Mouse (Mus musculus) intestine, postnatal 0 days (tissue): Measurements from ENCODE around the gene Fgl2. TPM values are rescaled to one million over a fixed set of nuclear protein-coding genes. Genes with fewer than 3 reads are reported as not detected.
A peak's percentile ranks its signal among the peaks of the same experiment; 100 is the strongest.

Source experiments
- ATAC-seq: fragments of 200-750 bp; cut with Nextera tagmentation; 2 replicates; pipeline ENCODE4 v1.8.0; 2017; ENCODE audit warnings: mild to moderate bottlenecking, moderate TSS enrichment, moderate library complexity
- H3K27ac ChIP-seq: fragments of 300-500 bp; sonication (generic); 2 replicates; pipeline ENCODE4 v1.5.1; 2014; ENCODE audit warnings: mild to moderate bottlenecking, low read depth, low read length, moderate library complexity
- H3K27me3 ChIP-seq: fragments of 300-500 bp; sonication (generic); replicated peaks from 2 replicates; pipeline ENCODE4 v1.6.1; 2014; ENCODE audit warnings: low read length, mixed read lengths; ENCODE audit not compliant: control insufficient read depth, insufficient read depth
- H3K36me3 ChIP-seq: fragments of 300-500 bp; sonication (generic); 2 replicates; pipeline ENCODE4 v1.6.1; 2014; ENCODE audit warnings: mild to moderate bottlenecking, moderate library complexity; ENCODE audit not compliant: control insufficient read depth, insufficient read depth
- H3K4me1 ChIP-seq: fragments of 300-500 bp; sonication (generic); replicated peaks from 2 replicates; pipeline ENCODE4 v1.6.1; 2014; ENCODE audit warnings: antibody characterized with exemption, low read length, mixed read lengths; ENCODE audit not compliant: control insufficient read depth, insufficient read depth
- H3K4me2 ChIP-seq: fragments of 300-500 bp; sonication (generic); replicated peaks from 2 replicates; pipeline ENCODE4 v1.6.1; 2014; ENCODE audit warnings: low read depth, mild to moderate bottlenecking, moderate library complexity
- H3K4me3 ChIP-seq: fragments of 300-500 bp; sonication (generic); 2 replicates; pipeline ENCODE4 v1.5.1; 2014; ENCODE audit warnings: low read depth, low read length
- H3K9ac ChIP-seq: fragments of 300-500 bp; sonication (generic); 2 replicates; pipeline ENCODE4 v1.6.1; 2014; ENCODE audit warnings: mild to moderate bottlenecking, low read depth, low read length
- H3K9me3 ChIP-seq: fragments of 300-500 bp; sonication (generic); 2 replicates; pipeline ENCODE4 v1.6.1; 2016; ENCODE audit warnings: mixed run types; ENCODE audit not compliant: control insufficient read depth
- CTCF ChIP-seq: sonication (generic); IDR thresholded peaks from 2 replicates; pipeline ENCODE4 v1.5.1; 2016; ENCODE audit warnings: low read depth, mild to moderate bottlenecking, control low read depth, antibody characterized with exemption, moderate library complexity
- WGBS: fragments of 180-500 bp; shearing (Covaris S2); extraction: QIAGEN DNeasy Blood & Tissue Kit; methylation state at CpG from one replicate; pipeline ENCODE4 v1.1.7; 2014; 5-methylcytosine and 5-hydroxymethylcytosine counted together
- polyA plus RNA-seq: library from polyadenylated mRNA; unstranded; fragments of >200 nt; fragmentation: Nextera tagmentation; extraction: Ambion mirVana; gene quantifications from 2 replicates; pipeline ENCODE4 v1.2.1, GENCODE M21; 2015

The Fgl2 gene
- polyA plus RNA-seq, 1 experiment from 2014 or later: 24.5 TPM

- H3K4me3 ChIP-seq: no peak overlapping the region
- H3K9me3 ChIP-seq: no peaks in the 10 kb centered on the region
These were observed 2.1 kb upstream of the Fgl2 start for GRCm38 (mm10) chr5:21370218-21370947.

GRCm38 (mm10) chr5:21371920-21372319 lies 522 bp upstream of the Fgl2 start:
- no peaks in the 10 kb centered on the region for H3K36me3 ChIP-seq
- H3K4me1 ChIP-seq: no peaks in the 10 kb centered on the region
- no peak overlapping the region for H3K9ac ChIP-seq
- no peak for ATAC-seq
- peak overlapping the region; percentile 99 for H3K4me2 ChIP-seq
- no peak overlapping the region for H3K27ac ChIP-seq
- TF ChIP-seq CTCF: no peak
- H3K4me3 ChIP-seq: 0 out of 2 replicates have a peak overlapping the region, but pooled peaks have one; percentile 55
- H3K27me3 ChIP-seq: no peaks in the 10 kb centered on the region
- H3K9me3 ChIP-seq: no peaks in the 10 kb centered on the region
- 47% methylated on average over 5 of the region's 5 CpGs for WGBS

More at GRCm38 (mm10) chr5:21370218-21370947, 2.1 kb upstream of the Fgl2 start:
- no peak for ATAC-seq
- Histone ChIP-seq H3K36me3 (no peaks in the 10 kb centered on the region), H3K4me1 (no peaks in the 10 kb centered on the region), H3K27me3 (no peaks in the 10 kb centered on the region), H3K9ac (no peak overlapping the region), H3K27ac (no peak overlapping the region), H3K4me2 (no peak overlapping the region)
- no peak for TF ChIP-seq CTCF
- WGBS: 83% methylated on average over 5 of the region's 5 CpGs

GRCm38 (mm10) chr5:21373180-21373518 lies 707 bp downstream of the Fgl2 start:
- Histone ChIP-seq H3K9me3 (no peaks in the 10 kb centered on the region), H3K27ac (peak overlapping the region; percentile 29; the same call in 1 of the 2 replicates), H3K9ac (peak overlapping the region; percentile 58; the same call in 1 of the 2 replicates), H3K4me2 (peak overlapping the region; percentile 99), H3K36me3 (no peaks in the 10 kb centered on the region), H3K4me3 (peak overlapping the region; percentile 55), H3K4me1 (no peaks in the 10 kb centered on the region), H3K27me3 (no peaks in the 10 kb centered on the region)
- ATAC-seq: peak; percentile 82
- WGBS: 35% methylated on average over 7 of the region's 7 CpGs
- TF ChIP-seq CTCF: no peak

GRCm38 (mm10) chr5:21376935-21377334 lies 4.5 kb downstream of the Fgl2 start:
- Histone ChIP-seq H3K4me2 (no peak overlapping the region), H3K9ac (no peak overlapping the region), H3K4me3 (no peak overlapping the region), H3K9me3 (no peaks in the 10 kb centered on the region), H3K27me3 (no peaks in the 10 kb centered on the region), H3K36me3 (no peaks in the 10 kb centered on the region), H3K27ac (no peak overlapping the region), H3K4me1 (no peaks in the 10 kb centered on the region)
- WGBS: 87% methylated on average over 4 of the region's 4 CpGs
- no peak for TF ChIP-seq CTCF
- no peak for ATAC-seq

GRCm38 (mm10) chr5:21378397-21378796 lies 6.0 kb downstream of the Fgl2 start:
- no peak overlapping the region for H3K4me3 ChIP-seq
- no peak overlapping the region for H3K4me2 ChIP-seq
- ATAC-seq: no peak
- no peaks in the 10 kb centered on the region for H3K27me3 ChIP-seq
- H3K27ac ChIP-seq: no peak overlapping the region
- no peaks in the 10 kb centered on the region for H3K4me1 ChIP-seq
- TF ChIP-seq CTCF: no peak
- no peaks in the 10 kb centered on the region for H3K9me3 ChIP-seq
- 27% methylated on average over 2 of the region's 2 CpGs for WGBS
- H3K9ac ChIP-seq: no peak overlapping the region
- no peaks in the 10 kb centered on the region for H3K36me3 ChIP-seq

GRCm38 (mm10) chr5:21381986-21382385 lies 9.5 kb downstream of the Fgl2 start:
- H3K4me2 ChIP-seq: no peak overlapping the region
- H3K36me3 ChIP-seq: no peaks in the 10 kb centered on the region
- H3K4me3 ChIP-seq: no peak overlapping the region
- TF ChIP-seq CTCF: no peak
- H3K27me3 ChIP-seq: no peaks in the 10 kb centered on the region
- 30% methylated on average over 6 of the region's 6 CpGs for WGBS
- ATAC-seq: no peak
- H3K27ac ChIP-seq: no peak overlapping the region
- peaks cover 8% of the 10 kb centered on the region; the same call in 1 of the 2 replicates for H3K4me1 ChIP-seq
- no peaks in the 10 kb centered on the region for H3K9me3 ChIP-seq
- no peak overlapping the region for H3K9ac ChIP-seq
